Mouse (Mus musculus): ENCODE data around the gene Shb. TPM values are rescaled to one million over a fixed set of nuclear protein-coding genes. Genes with fewer than 3 reads are reported as not detected.

Gene Shb
- polyA plus RNA-seq, 1 experiment from 2014 or later: 2.6 TPM

Small RNAs within 50 kb of the gene (microRNA-seq; reads per million reads assigned to microRNA genes)
- gene Gm22518 (not detected), gene Gm25692 (not detected)

Other genes starting within 250 kb of the Shb start
- gene Trmt10b, start 235.3 kb downstream of the Shb start, polyA plus RNA-seq (2015; fragmentation: Nextera tagmentation; extraction: Ambion mirVana): 24.4 and 24.7 TPM in 2 replicates
- gene Dcaf10, start 190.4 kb downstream of the Shb start, polyA plus RNA-seq (2015; fragmentation: Nextera tagmentation; extraction: Ambion mirVana): 5.9 and 7.5 TPM in 2 replicates
- gene Exosc3, start 189.7 kb downstream of the Shb start, polyA plus RNA-seq (2015; fragmentation: Nextera tagmentation; extraction: Ambion mirVana): 30.7 and 34.4 TPM in 2 replicates
- 59.4 and 72.2 TPM in 2 replicates for gene Slc25a51, start 123.7 kb downstream of the Shb start, polyA plus RNA-seq (2015; fragmentation: Nextera tagmentation; extraction: Ambion mirVana)